Mouse (Mus musculus): ENCODE results near the gene Actg1.

GRCm38 (mm10) chr11:120386632-120387031, 38.3 kb upstream of the Actg1 start:
- TF ChIP-seq CTCF (conservative IDR thresholded peaks at IDR 0.05; ENCODE audit: low read length), result no peak
- TF ChIP-seq POU5F1 (IDR thresholded peaks at IDR 0.05; ENCODE audit: borderline replicate concordance, low read length), result no peak
